Mouse (Mus musculus) limb, embryonic 14.5 days (tissue): ENCODE data around the gene 1700001O22Rik. TPM values are rescaled to one million over a fixed set of nuclear protein-coding genes. Genes with fewer than 3 reads are reported as not detected.
A peak's percentile ranks its signal among the peaks of the same experiment; 100 is the strongest.

Source experiments
- ATAC-seq: fragments of 200-750 bp; cut with Nextera tagmentation; 2 replicates; pipeline ENCODE4 v1.8.0; 2017; ENCODE audit warnings: low read depth, moderate number of reproducible peaks, moderate TSS enrichment; ENCODE audit not compliant: low FRiP score
- DNase-seq: peaks from one replicate; pipeline ENCODE4 v3.0.0-alpha.2; 2015; ENCODE audit warnings: low spot score
- H3K27ac ChIP-seq: fragments of 300-500 bp; sonication (generic); replicated peaks from 2 replicates; pipeline ENCODE4 v1.5.1; 2014; ENCODE audit warnings: low read depth, mild to moderate bottlenecking, low read length, moderate library complexity, mixed read lengths
- H3K27me3 ChIP-seq: fragments of 300-500 bp; sonication (generic); 2 replicates; pipeline ENCODE4 v1.6.1; 2014; ENCODE audit warnings: low read length, mixed read lengths; ENCODE audit not compliant: control insufficient read depth, insufficient read depth
- H3K36me3 ChIP-seq: fragments of 300-500 bp; sonication (generic); 2 replicates; pipeline ENCODE4 v1.6.1; 2014; ENCODE audit warnings: mild to moderate bottlenecking, low read length, moderate library complexity, mixed read lengths; ENCODE audit not compliant: control insufficient read depth, insufficient read depth
- H3K4me1 ChIP-seq: fragments of 300-500 bp; sonication (generic); 2 replicates; pipeline ENCODE4 v1.6.1; 2014; ENCODE audit warnings: antibody characterized with exemption, low read length, mixed read lengths; ENCODE audit not compliant: control insufficient read depth, insufficient read depth
- H3K4me2 ChIP-seq: fragments of 300-500 bp; sonication (generic); replicated peaks from 2 replicates; pipeline ENCODE4 v1.6.1; 2014; ENCODE audit warnings: low read depth, mild to moderate bottlenecking, low read length, moderate library complexity; ENCODE audit not compliant: severe bottlenecking
- H3K4me3 ChIP-seq: fragments of 300-500 bp; sonication (generic); replicated peaks from 2 replicates; pipeline ENCODE4 v1.5.1; 2014; ENCODE audit warnings: low read length
- H3K9ac ChIP-seq: fragments of 300-500 bp; sonication (generic); 2 replicates; pipeline ENCODE4 v1.6.1; 2014; ENCODE audit warnings: mild to moderate bottlenecking, low read depth, low read length, moderate library complexity; ENCODE audit not compliant: severe bottlenecking
- H3K9me3 ChIP-seq: fragments of 300-500 bp; sonication (generic); 2 replicates; pipeline ENCODE4 v1.6.1; 2016; ENCODE audit warnings: low read length; ENCODE audit not compliant: control insufficient read depth
- POLR2A ChIP-seq: fragments of 200-500 bp; IDR thresholded peaks from 2 replicates; pipeline ENCODE4 v1.8.0; 2012; ENCODE audit warnings: inconsistent platforms, mild to moderate bottlenecking, moderate library complexity, borderline replicate concordance; ENCODE audit not compliant: insufficient read depth, insufficient read length; ENCODE audit errors: extremely low read depth
- WGBS: fragments of 180-500 bp; shearing (Covaris S2); extraction: QIAGEN DNeasy Blood & Tissue Kit; methylation state at CpG from one replicate; pipeline ENCODE4 v1.1.7; 2014; 5-methylcytosine and 5-hydroxymethylcytosine counted together
- polyA plus RNA-seq, 2 experiments: library from polyadenylated mRNA; depleted of rRNA in 1 of 2; stranded (reverse) in 1 of 2; unstranded in 1 of 2; fragments of >200 nt; fragmentation: Nextera tagmentation in 1 of 2; extraction: Ambion mirVana in 1 of 2; gene quantifications; 2 replicates each; pipeline versions ENCODE4 v1.2.1 to v1.2.3; 2012 to 2014

The 1700001O22Rik gene
- 3.3 and 3.4 TPM in 2 replicates for polyA plus RNA-seq (2012; rRNA removed)
- 2.7 and 3.4 TPM in 2 replicates for polyA plus RNA-seq (2014; fragmentation: Nextera tagmentation; extraction: Ambion mirVana)

DNA sequence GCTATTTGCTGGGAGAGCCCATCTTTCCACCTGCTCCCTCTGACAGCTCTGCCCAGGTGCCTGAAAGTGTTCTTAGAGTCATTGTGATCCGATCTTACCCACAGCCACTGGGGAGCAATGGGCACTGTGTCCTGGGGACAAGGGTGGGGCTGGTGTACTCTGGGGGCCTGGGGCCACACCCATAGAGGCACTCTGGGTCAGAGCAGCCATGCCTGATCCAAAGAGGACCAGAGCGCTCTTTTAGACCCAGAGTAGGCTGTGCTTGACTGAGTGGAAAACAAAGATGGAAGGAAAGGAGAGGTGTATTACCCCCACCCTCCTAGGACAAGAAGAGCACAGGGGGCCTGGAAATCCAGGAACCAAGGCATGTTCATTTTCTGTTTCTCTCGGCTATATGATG is at the start of gene 1700001O22Rik:
Gene 1700001O22Rik (minus strand): TSS at position 58 of the 400 bp plus-strand sequence.
- DNase-seq (no peak), ATAC-seq (no peak)
- no peak within 1 kb of the TSS for H3K9ac ChIP-seq
- no peak within 1 kb of the TSS for H3K4me3 ChIP-seq
- 87% methylated on average over 3 of the region's 3 CpGs for WGBS
- H3K4me2 ChIP-seq: no peak within 1 kb of the TSS
- H3K27ac ChIP-seq: no peak within 1 kb of the TSS
- peaks cover 13% of the 10 kb centered on the region for H3K4me1 ChIP-seq
- 0 out of 2 replicates have a peak, but pooled peaks cover 10% of the 10 kb centered on the region for H3K27me3 ChIP-seq
- TF ChIP-seq POLR2A: no peak
- no peaks in the 10 kb centered on the region for H3K36me3 ChIP-seq
- H3K9me3 ChIP-seq: no peaks in the 10 kb centered on the region

DNA sequence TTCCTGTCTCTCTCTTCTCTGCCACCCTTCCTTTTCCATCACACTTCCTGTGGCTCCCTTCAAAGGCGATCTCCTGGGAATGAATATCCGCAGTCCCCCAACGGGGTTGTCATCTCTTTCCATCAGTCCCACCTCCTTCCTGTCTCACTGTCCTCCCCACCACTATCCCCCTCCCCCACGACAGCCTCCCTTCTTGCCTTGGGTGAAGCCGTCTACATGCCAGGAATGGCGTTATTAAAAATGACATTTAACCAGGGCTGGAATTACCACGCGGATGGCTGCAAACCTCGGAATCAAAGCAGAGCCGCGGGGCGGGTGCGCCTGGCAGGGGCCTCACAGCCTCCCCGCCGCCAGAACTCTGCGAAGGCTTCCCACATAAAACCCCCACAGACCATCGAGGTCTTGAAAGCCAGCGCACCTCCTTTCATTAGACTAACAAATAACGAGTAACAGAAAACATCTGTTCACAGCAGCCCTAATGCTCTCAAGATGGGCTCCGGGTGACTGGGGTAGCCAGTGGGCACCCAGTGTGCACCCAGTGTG is 49.4 kb upstream of the 1700001O22Rik start:
- DNase-seq (peak; percentile 60), ATAC-seq (0 out of 2 replicates have a peak, but pooled peaks have one; percentile 42)
- Histone ChIP-seq H3K9ac (peak overlapping the region; percentile 22), H3K4me2 (peak overlapping the region; percentile 35), H3K27ac (peak overlapping the region; percentile 67), H3K27me3 (no peaks in the 10 kb centered on the region), H3K4me1 (peaks cover 69% of the 10 kb centered on the region), H3K36me3 (peaks cover 2% of the 10 kb centered on the region; the same call in 1 of the 2 replicates), H3K4me3 (no peak overlapping the region), H3K9me3 (no peaks in the 10 kb centered on the region)
- WGBS: 3% methylated on average over 20 of the region's 20 CpGs
- TF ChIP-seq POLR2A: no peak

DNA sequence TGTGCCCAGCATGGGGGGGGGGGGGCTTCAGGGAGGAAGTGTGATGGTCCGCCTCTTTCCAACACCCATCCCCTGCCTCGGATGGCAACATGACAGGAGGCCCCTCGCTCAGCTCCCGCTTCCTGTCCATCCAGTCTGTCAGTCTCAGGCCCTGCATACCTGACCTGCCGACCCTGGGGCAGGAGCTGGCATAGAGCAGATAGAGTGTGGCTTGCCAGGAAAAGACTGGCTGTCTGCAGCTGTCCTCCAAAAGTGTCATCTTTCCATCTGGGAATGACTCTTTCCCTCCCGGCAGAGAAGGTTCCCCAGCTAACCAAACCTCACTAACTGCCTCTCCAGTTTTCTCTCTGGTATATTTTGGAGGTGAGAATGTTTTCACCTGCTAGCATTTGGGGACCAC is 47.1 kb upstream of the 1700001O22Rik start:
- H3K27ac ChIP-seq: peak overlapping the region; percentile 14; the same call in 1 of the 2 replicates
- WGBS: 21% methylated on average over 4 of the region's 6 CpGs
- H3K27me3 ChIP-seq: no peaks in the 10 kb centered on the region
- DNase-seq (no peak), ATAC-seq (no peak)
- no peak overlapping the region for H3K9ac ChIP-seq
- H3K36me3 ChIP-seq: peaks cover 2% of the 10 kb centered on the region; the same call in 1 of the 2 replicates
- no peak for TF ChIP-seq POLR2A
- no peak overlapping the region; the same call in 1 of the 2 replicates for H3K4me2 ChIP-seq
- no peak overlapping the region for H3K4me3 ChIP-seq
- H3K9me3 ChIP-seq: no peaks in the 10 kb centered on the region
- peaks cover 74% of the 10 kb centered on the region for H3K4me1 ChIP-seq

DNA sequence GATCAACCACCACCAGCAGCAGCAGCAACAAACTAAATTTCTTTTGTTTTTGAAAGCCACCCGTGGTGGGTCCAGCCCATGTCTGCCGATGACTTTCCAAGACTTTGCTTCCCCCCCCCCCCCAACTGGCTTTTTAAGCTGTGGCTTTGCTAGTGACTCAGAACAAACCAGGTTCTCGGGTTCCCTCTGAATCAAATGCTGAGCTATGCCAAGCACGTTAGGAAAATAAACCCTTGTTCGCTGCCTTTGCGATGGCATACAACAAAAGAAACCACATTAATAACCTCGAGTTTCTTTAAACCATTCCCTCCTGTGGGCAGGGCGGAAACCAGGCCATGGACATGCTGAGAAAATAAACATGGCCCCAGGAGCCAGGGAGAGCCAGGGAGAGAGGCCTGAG is 44.7 kb upstream of the 1700001O22Rik start:
- no peaks in the 10 kb centered on the region for H3K9me3 ChIP-seq
- no peak overlapping the region for H3K9ac ChIP-seq
- no peak overlapping the region for H3K4me3 ChIP-seq
- peaks cover 64% of the 10 kb centered on the region for H3K4me1 ChIP-seq
- peaks cover 2% of the 10 kb centered on the region; the same call in 1 of the 2 replicates for H3K36me3 ChIP-seq
- ATAC-seq (no peak), DNase-seq (no peak)
- no peaks in the 10 kb centered on the region for H3K27me3 ChIP-seq
- H3K4me2 ChIP-seq: peak overlapping the region; percentile 13
- TF ChIP-seq POLR2A: no peak
- WGBS: 39% methylated on average over 8 of the region's 8 CpGs
- peak overlapping the region; percentile 15; the same call in 1 of the 2 replicates for H3K27ac ChIP-seq

DNA sequence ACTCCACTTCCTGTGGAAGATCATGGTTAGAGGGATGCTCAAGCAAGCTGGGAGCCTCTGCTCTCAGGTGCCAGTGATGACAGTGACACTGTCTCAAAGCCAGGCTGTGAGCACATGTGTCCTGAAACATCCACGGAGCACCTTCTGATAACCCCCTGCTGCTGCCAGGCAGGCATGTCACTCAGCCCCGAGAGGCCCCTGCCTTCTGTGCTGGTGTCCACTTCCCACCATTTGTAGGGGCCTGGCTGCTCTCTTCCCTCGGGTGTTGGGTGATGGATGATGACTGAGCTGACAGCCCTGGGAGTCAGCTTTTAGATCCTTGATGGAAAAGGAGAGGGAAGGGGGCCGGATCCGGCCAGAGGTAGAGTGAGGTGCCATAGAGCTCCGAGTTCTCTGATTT is 43.3 kb upstream of the 1700001O22Rik start:
- Histone ChIP-seq H3K36me3 (peaks cover 2% of the 10 kb centered on the region; the same call in 1 of the 2 replicates), H3K4me1 (peaks cover 50% of the 10 kb centered on the region), H3K27me3 (no peaks in the 10 kb centered on the region), H3K9ac (peak overlapping the region; percentile 94), H3K4me3 (peak overlapping the region; percentile 74), H3K4me2 (peak overlapping the region; percentile 63), H3K27ac (0 out of 2 replicates have a peak overlapping the region, but pooled peaks have one; percentile 19), H3K9me3 (no peaks in the 10 kb centered on the region)
- ATAC-seq (no peak), DNase-seq (no peak)
- 4% methylated on average over 6 of the region's 6 CpGs for WGBS
- TF ChIP-seq POLR2A: no peak

DNA sequence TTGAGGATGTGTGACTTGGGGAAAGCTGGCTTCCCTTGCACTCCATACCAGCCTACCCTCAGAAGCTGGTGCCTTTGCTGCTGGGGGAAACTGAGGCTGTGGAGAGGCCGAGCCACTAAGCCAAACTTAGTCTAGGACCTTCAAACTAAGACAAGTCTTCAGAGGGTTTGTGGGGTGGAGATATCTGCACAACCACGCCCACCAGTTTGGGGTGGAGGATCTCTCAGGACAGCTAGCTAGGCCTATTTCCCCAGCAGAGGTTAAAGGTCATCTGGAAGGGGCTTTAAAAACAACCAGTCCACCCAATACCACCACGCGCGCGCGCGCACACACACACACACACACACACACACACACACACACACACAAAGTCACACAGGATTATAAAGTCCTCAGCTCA is 42.8 kb upstream of the 1700001O22Rik start:
- Histone ChIP-seq H3K36me3 (peaks cover 2% of the 10 kb centered on the region; the same call in 1 of the 2 replicates), H3K27me3 (no peaks in the 10 kb centered on the region), H3K27ac (peak overlapping the region; percentile 26; the same call in 1 of the 2 replicates), H3K4me2 (peak overlapping the region; percentile 63), H3K9ac (peak overlapping the region; percentile 94), H3K4me3 (peak overlapping the region; percentile 74), H3K4me1 (peaks cover 45% of the 10 kb centered on the region), H3K9me3 (no peaks in the 10 kb centered on the region)
- WGBS: 27% methylated on average over 8 of the region's 8 CpGs
- ATAC-seq: no peak
- no peak for TF ChIP-seq POLR2A
- DNase-seq: no peak
